Mouse (Mus musculus) midbrain, embryonic 13.5 days (tissue): ENCODE measurements at regions not wholly inside any gene's neighbourhood (a gene's known extent, or its start where the extent isn't known, plus 50 kb on each side); places are given as distances from the start of the nearest gene placed in this dataset.

Experiments
- ATAC-seq: fragments of 200-750 bp; cut with Nextera tagmentation; 2 replicates; pipeline ENCODE4 v1.8.0; 2017; ENCODE audit warnings: mild to moderate bottlenecking, moderate TSS enrichment, moderate library complexity
- H3K27ac ChIP-seq: fragments of 300-500 bp; sonication (generic); 2 replicates; pipeline ENCODE4 v1.5.1; 2015; ENCODE audit warnings: inconsistent platforms, mild to moderate bottlenecking, moderate library complexity
- H3K27me3 ChIP-seq: fragments of 300-500 bp; sonication (generic); 2 replicates; pipeline ENCODE4 v1.6.1; 2015; ENCODE audit warnings: mild to moderate bottlenecking, inconsistent platforms
- H3K36me3 ChIP-seq: fragments of 300-500 bp; sonication (generic); 2 replicates; pipeline ENCODE4 v1.6.1; 2015; ENCODE audit warnings: mild to moderate bottlenecking, inconsistent platforms
- H3K4me1 ChIP-seq: fragments of 300-500 bp; sonication (generic); replicated peaks from 2 replicates; pipeline ENCODE4 v1.6.1; 2015; ENCODE audit warnings: inconsistent platforms
- H3K4me2 ChIP-seq: fragments of 300-500 bp; sonication (generic); replicated peaks from 2 replicates; pipeline ENCODE4 v1.6.1; 2015; ENCODE audit warnings: moderate library complexity, mild to moderate bottlenecking, inconsistent platforms
- H3K4me3 ChIP-seq: fragments of 300-500 bp; sonication (generic); replicated peaks from 2 replicates; pipeline ENCODE4 v1.5.1; 2015; ENCODE audit warnings: mild to moderate bottlenecking, inconsistent platforms
- H3K9ac ChIP-seq: fragments of 300-500 bp; sonication (generic); replicated peaks from 2 replicates; pipeline ENCODE4 v1.6.1; 2015; ENCODE audit warnings: mild to moderate bottlenecking, inconsistent platforms
- H3K9me3 ChIP-seq: fragments of 300-500 bp; sonication (generic); 2 replicates; pipeline ENCODE4 v1.6.1; 2016; ENCODE audit warnings: mild to moderate bottlenecking, inconsistent platforms
- WGBS: fragments of 180-500 bp; shearing (Covaris S2); methylation state at CpG from one replicate; pipeline ENCODE4 v1.1.7; 2015; 5-methylcytosine and 5-hydroxymethylcytosine counted together

GRCm38 (mm10) chr2:166361645-166362044 lies 206.2 kb upstream of the Sulf2 start:
- ATAC-seq = no peak
- Histone ChIP-seq H3K4me1 (peaks cover 28% of the 10 kb centered on the region), H3K9ac (no peak overlapping the region), H3K27ac (no peak overlapping the region), H3K9me3 (no peaks in the 10 kb centered on the region), H3K4me3 (no peak overlapping the region), H3K27me3 (peaks cover 34% of the 10 kb centered on the region), H3K4me2 (no peak overlapping the region), H3K36me3 (no peaks in the 10 kb centered on the region)
- WGBS = 91% methylated on average over 6 of the region's 6 CpGs

- no peak overlapping the region for H3K27ac ChIP-seq
- no peak for ATAC-seq
- no peak overlapping the region for H3K4me3 ChIP-seq
- H3K36me3 ChIP-seq = no peaks in the 10 kb centered on the region
- WGBS = 56% methylated on average over 3 of the region's 3 CpGs
- H3K4me1 ChIP-seq = peaks cover 34% of the 10 kb centered on the region
- H3K9me3 ChIP-seq = no peaks in the 10 kb centered on the region
- no peak overlapping the region for H3K4me2 ChIP-seq
- no peak overlapping the region for H3K9ac ChIP-seq
- H3K27me3 ChIP-seq = peaks cover 39% of the 10 kb centered on the region
These were observed 205.3 kb upstream of the Sulf2 start for GRCm38 (mm10) chr2:166360786-166361185.

- 15% methylated on average over 13 of the region's 13 CpGs for whole genome bisulfite sequencing
- Histone ChIP-seq H3K4me2 (peak overlapping the region; percentile 9; the same call in 1 of the 2 replicates), H3K4me1 (peaks cover 39% of the 10 kb centered on the region), H3K27ac (peak overlapping the region; percentile 83), H3K36me3 (no peaks in the 10 kb centered on the region), H3K4me3 (no peak overlapping the region), H3K27me3 (peaks cover 39% of the 10 kb centered on the region), H3K9me3 (no peaks in the 10 kb centered on the region), H3K9ac (no peak overlapping the region)
- peak; percentile 87 for ATAC-seq
These were observed 204.5 kb upstream of the Sulf2 start for GRCm38 (mm10) chr2:166359995-166360394.

- Histone ChIP-seq H3K4me3 (no peak overlapping the region), H3K27me3 (peaks cover 49% of the 10 kb centered on the region), H3K9ac (no peak overlapping the region), H3K9me3 (no peaks in the 10 kb centered on the region), H3K36me3 (no peaks in the 10 kb centered on the region), H3K4me2 (no peak overlapping the region), H3K4me1 (peaks cover 53% of the 10 kb centered on the region), H3K27ac (no peak overlapping the region)
- WGBS = 75% methylated on average over 7 of the region's 7 CpGs
- no peak for ATAC-seq
These were observed 202.4 kb upstream of the Sulf2 start for GRCm38 (mm10) chr2:166357824-166358223.

- WGBS = 59% methylated on average over 7 of the region's 7 CpGs
- Histone ChIP-seq H3K27me3 (peaks cover 59% of the 10 kb centered on the region), H3K9ac (no peak overlapping the region), H3K9me3 (no peaks in the 10 kb centered on the region), H3K4me3 (no peak overlapping the region), H3K4me1 (peaks cover 48% of the 10 kb centered on the region), H3K27ac (no peak overlapping the region), H3K36me3 (no peaks in the 10 kb centered on the region), H3K4me2 (no peak overlapping the region)
- no peak for ATAC-seq
These were observed 200.5 kb upstream of the Sulf2 start for GRCm38 (mm10) chr2:166355944-166356343.

- Histone ChIP-seq H3K27ac (no peak overlapping the region), H3K36me3 (no peaks in the 10 kb centered on the region)
These were observed 200.0 kb upstream of the Sulf2 start for GRCm38 (mm10) chr2:166355446-166355845.

GRCm38 (mm10) chr2:166354391-166354790 lies 198.9 kb upstream of the Sulf2 start:
- 95% methylated on average over 4 of the region's 4 CpGs for WGBS
- H3K36me3 ChIP-seq = no peaks in the 10 kb centered on the region
- H3K27me3 ChIP-seq = peaks cover 70% of the 10 kb centered on the region
- no peak overlapping the region for H3K27ac ChIP-seq
- H3K4me1 ChIP-seq = peaks cover 33% of the 10 kb centered on the region
- H3K4me3 ChIP-seq = no peak overlapping the region
- H3K9ac ChIP-seq = no peak overlapping the region
- H3K4me2 ChIP-seq = no peak overlapping the region
- no peak for ATAC-seq
- no peaks in the 10 kb centered on the region for H3K9me3 ChIP-seq

More at GRCm38 (mm10) chr2:166355446-166355845, 200.0 kb upstream of the Sulf2 start:
- H3K9me3 ChIP-seq = no peaks in the 10 kb centered on the region
- no peak overlapping the region for H3K4me3 ChIP-seq
- H3K4me1 ChIP-seq = peaks cover 43% of the 10 kb centered on the region
- H3K9ac ChIP-seq = no peak overlapping the region
- H3K4me2 ChIP-seq = no peak overlapping the region
- 44% methylated on average over 6 of the region's 6 CpGs for WGBS
- ATAC-seq = no peak
- peaks cover 62% of the 10 kb centered on the region for H3K27me3 ChIP-seq

GRCm38 (mm10) chr2:166353447-166354111 lies 198.1 kb upstream of the Sulf2 start:
- Histone ChIP-seq H3K27ac (no peak overlapping the region; the same call in 1 of the 2 replicates), H3K9ac (no peak overlapping the region), H3K27me3 (peaks cover 66% of the 10 kb centered on the region), H3K36me3 (no peaks in the 10 kb centered on the region), H3K4me1 (peaks cover 29% of the 10 kb centered on the region), H3K4me3 (no peak overlapping the region), H3K4me2 (no peak overlapping the region), H3K9me3 (no peaks in the 10 kb centered on the region)
- peak; percentile 43 for ATAC-seq
- WGBS = 59% methylated on average over 12 of the region's 12 CpGs

GRCm38 (mm10) chr2:166351984-166352383 lies 196.5 kb upstream of the Sulf2 start:
- Histone ChIP-seq H3K4me2 (no peak overlapping the region), H3K4me1 (peaks cover 43% of the 10 kb centered on the region), H3K9ac (no peak overlapping the region), H3K27ac (no peak overlapping the region), H3K9me3 (no peaks in the 10 kb centered on the region), H3K27me3 (peaks cover 62% of the 10 kb centered on the region), H3K4me3 (no peak overlapping the region), H3K36me3 (no peaks in the 10 kb centered on the region)
- no peak for ATAC-seq
- 85% methylated on average over 5 of the region's 5 CpGs for WGBS

- H3K4me3 ChIP-seq = no peak overlapping the region
- WGBS = 93% methylated on average over 9 of the region's 9 CpGs
- H3K9me3 ChIP-seq = no peaks in the 10 kb centered on the region
- no peak overlapping the region for H3K9ac ChIP-seq
- H3K27me3 ChIP-seq = peaks cover 62% of the 10 kb centered on the region
- no peak overlapping the region for H3K4me2 ChIP-seq
- no peak for ATAC-seq
- H3K36me3 ChIP-seq = no peaks in the 10 kb centered on the region
- H3K4me1 ChIP-seq = peaks cover 47% of the 10 kb centered on the region
- no peak overlapping the region for H3K27ac ChIP-seq
These were observed 196.1 kb upstream of the Sulf2 start for GRCm38 (mm10) chr2:166351581-166351980.

GRCm38 (mm10) chr2:166348654-166349053 lies 193.2 kb upstream of the Sulf2 start:
- Histone ChIP-seq H3K36me3 (no peaks in the 10 kb centered on the region), H3K9me3 (no peaks in the 10 kb centered on the region), H3K9ac (no peak overlapping the region), H3K27ac (no peak overlapping the region), H3K4me2 (no peak overlapping the region), H3K4me3 (no peak overlapping the region), H3K27me3 (peaks cover 62% of the 10 kb centered on the region), H3K4me1 (peaks cover 59% of the 10 kb centered on the region)
- ATAC-seq = no peak
- 72% methylated on average over 10 of the region's 10 CpGs for WGBS

- peak; percentile 77 for ATAC-seq
- Histone ChIP-seq H3K9me3 (no peaks in the 10 kb centered on the region), H3K36me3 (no peaks in the 10 kb centered on the region), H3K4me1 (peaks cover 50% of the 10 kb centered on the region), H3K9ac (no peak overlapping the region), H3K4me2 (peak overlapping the region; percentile 10; the same call in 1 of the 2 replicates), H3K27ac (peak overlapping the region; percentile 56), H3K4me3 (no peak overlapping the region), H3K27me3 (peaks cover 54% of the 10 kb centered on the region)
- WGBS = 32% methylated on average over 18 of the region's 18 CpGs
These were observed 191.1 kb upstream of the Sulf2 start for GRCm38 (mm10) chr2:166346421-166347182.
